Mouse (Mus musculus): ENCODE data around the gene Sema5a. TPM values are rescaled to one million over a fixed set of nuclear protein-coding genes. Genes with fewer than 3 reads are reported as not detected.
A peak's percentile ranks its signal among the peaks of the same experiment; 100 is the strongest.

The Sema5a gene
- total and polyA plus RNA-seq, 2 experiments from 2014 or later: 7.6 to 21.5 TPM

DNA sequence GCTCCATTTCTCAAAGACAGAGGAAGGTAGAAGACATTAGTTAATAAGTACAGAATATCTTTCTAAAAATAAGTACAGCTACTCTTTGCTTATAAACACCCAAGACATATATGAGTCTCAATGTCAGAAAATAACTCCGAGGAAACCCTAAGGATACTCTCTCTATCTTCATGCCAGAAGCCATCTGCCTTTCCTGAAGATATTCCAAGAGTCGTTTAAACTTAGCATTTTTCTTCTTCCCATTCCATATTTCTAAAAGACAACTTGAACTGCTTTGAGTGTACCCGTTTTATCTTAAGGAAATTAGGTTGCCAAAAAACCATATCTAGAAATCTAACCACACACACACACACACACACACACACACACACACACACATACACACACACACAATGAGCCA lies 4.5 kb upstream of the Sema5a start:
- no peak overlapping the region for H3K4me3 ChIP-seq (ENCODE audit: low read depth, low read length)
- peak; percentile 59 for DNase-seq
- no peaks in the 10 kb centered on the region for H3K36me3 ChIP-seq (ENCODE audit: insufficient read depth)
- no peak overlapping the region for H3K4me2 ChIP-seq (ENCODE audit: low read depth)
- peak; percentile 17; the same call in 1 of the 2 replicates for ATAC-seq
- H3K9ac ChIP-seq: no peak overlapping the region
- H3K27ac ChIP-seq (ENCODE audit: low read depth, low read length): no peak overlapping the region
- WGBS: 68% methylated on average over 3 of the region's 3 CpGs
- TF ChIP-seq CTCF (IDR thresholded peaks at IDR 0.05; ENCODE audit: low read depth): no peak
- H3K27me3 ChIP-seq (ENCODE audit: insufficient read depth, low read length): no peaks in the 10 kb centered on the region; the same call in 1 of the 2 replicates
- H3K4me1 ChIP-seq (ENCODE audit: insufficient read depth): 0 out of 2 replicates have a peak, but pooled peaks cover under 1% of the 10 kb centered on the region
- H3K9me3 ChIP-seq (ENCODE audit: low read length): no peaks in the 10 kb centered on the region

DNA sequence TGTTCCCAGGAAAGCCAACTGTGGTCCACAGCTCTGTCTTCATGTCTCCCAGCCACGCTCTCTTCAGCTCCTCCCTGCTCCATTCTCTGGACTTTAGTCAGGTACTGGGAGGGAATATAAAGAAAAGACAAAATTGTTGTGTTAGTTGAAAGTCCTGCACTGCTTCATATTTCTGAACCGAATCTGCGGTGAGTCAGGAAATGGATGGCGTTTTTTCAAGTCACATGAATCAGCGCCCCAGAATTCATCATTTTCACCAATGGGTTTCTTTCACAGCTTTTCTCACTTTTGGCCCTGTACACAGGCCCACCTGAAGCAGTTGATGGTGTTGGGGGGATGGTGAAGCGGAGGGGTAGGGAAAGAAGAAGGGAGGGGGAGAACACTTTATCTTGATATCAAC lies 2.9 kb upstream of the Sema5a start:
- Histone ChIP-seq H3K27ac (ENCODE audit: low read depth, low read length) (no peak overlapping the region), H3K4me3 (ENCODE audit: low read depth, low read length) (no peak overlapping the region), H3K4me1 (ENCODE audit: insufficient read depth) (0 out of 2 replicates have a peak, but pooled peaks cover 5% of the 10 kb centered on the region), H3K4me2 (ENCODE audit: low read depth) (no peak overlapping the region), H3K9ac (no peak overlapping the region), H3K27me3 (ENCODE audit: insufficient read depth, low read length) (no peaks in the 10 kb centered on the region; the same call in 1 of the 2 replicates), H3K9me3 (ENCODE audit: low read length) (no peaks in the 10 kb centered on the region), H3K36me3 (ENCODE audit: insufficient read depth) (no peaks in the 10 kb centered on the region)
- TF ChIP-seq CTCF (IDR thresholded peaks at IDR 0.05; ENCODE audit: low read depth): no peak
- ATAC-seq: no peak
- WGBS: 94% methylated on average over 6 of the region's 6 CpGs
- no peak for DNase-seq

DNA sequence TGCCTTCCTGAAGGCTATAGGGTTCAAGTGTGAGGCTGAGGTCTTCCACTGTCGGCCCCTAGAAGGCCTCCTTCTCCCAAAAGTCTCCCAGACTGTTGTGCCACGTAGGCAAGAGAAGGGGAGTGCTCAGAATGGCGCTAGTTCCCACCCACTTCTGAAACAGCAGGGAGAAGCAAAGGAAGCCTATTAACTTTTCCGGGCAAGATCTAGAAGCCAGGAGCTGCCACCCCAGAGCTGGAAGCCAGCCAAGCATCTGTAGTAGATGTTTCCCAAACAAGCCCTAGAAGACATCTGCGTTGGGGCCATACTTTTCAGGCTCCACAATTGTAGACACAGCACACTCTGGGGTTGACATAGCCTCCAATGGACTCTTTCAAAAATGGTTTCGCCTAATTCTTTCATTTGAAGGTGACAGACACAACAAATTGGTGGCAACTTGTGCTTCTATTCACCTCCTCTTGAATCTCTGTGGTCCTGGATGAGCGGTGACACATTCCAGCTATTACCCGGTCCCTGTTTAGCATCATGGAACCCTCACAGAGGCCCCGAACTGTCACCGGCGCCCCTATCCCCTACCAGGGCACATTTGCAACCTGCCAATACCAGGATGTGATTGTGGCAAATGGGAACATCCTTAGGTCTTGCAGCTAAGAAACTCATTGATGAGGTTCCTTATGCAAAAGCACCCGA lies 1.4 kb upstream of the Sema5a start:
- H3K4me2 ChIP-seq (ENCODE audit: low read depth): peak overlapping the region; percentile 6; the same call in 1 of the 2 replicates
- H3K4me3 ChIP-seq (ENCODE audit: low read depth, low read length): no peak overlapping the region
- no peak overlapping the region for H3K27ac ChIP-seq (ENCODE audit: low read depth, low read length)
- no peaks in the 10 kb centered on the region for H3K9me3 ChIP-seq (ENCODE audit: low read length)
- TF ChIP-seq CTCF (IDR thresholded peaks at IDR 0.05; ENCODE audit: low read depth): no peak
- WGBS: 60% methylated on average over 12 of the region's 12 CpGs
- H3K36me3 ChIP-seq (ENCODE audit: insufficient read depth): no peaks in the 10 kb centered on the region
- ATAC-seq (no peak), DNase-seq (no peak)
- no peaks in the 10 kb centered on the region; the same call in 1 of the 2 replicates for H3K27me3 ChIP-seq (ENCODE audit: insufficient read depth, low read length)
- H3K9ac ChIP-seq: no peak overlapping the region
- H3K4me1 ChIP-seq (ENCODE audit: insufficient read depth): 0 out of 2 replicates have a peak, but pooled peaks cover 14% of the 10 kb centered on the region

DNA sequence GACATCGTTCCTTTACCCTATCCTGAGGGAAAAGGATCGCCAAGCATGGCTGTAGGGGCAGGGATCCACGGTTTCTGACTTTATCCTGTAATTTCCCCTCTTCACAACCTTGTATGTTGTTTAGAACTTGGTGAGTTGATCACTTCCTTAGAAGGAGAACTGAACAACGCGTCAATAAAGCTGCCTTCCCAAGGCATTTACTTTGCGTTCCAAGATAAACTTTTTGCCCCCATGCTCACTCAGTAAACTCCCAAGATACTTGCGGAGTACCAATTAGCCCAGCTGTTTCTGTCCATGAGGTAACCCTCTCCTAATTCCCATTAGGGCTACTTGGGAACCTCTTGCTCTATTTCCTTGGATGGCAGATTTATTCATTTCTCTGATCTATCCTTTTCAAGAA lies 786 bp upstream of the Sema5a start:
- 65% methylated on average over 7 of the region's 7 CpGs for WGBS
- H3K9ac ChIP-seq: 0 out of 2 replicates have a peak overlapping the region, but pooled peaks have one; percentile 49
- H3K27me3 ChIP-seq (ENCODE audit: insufficient read depth, low read length): no peaks in the 10 kb centered on the region; the same call in 1 of the 2 replicates
- H3K36me3 ChIP-seq (ENCODE audit: insufficient read depth): no peaks in the 10 kb centered on the region
- DNase-seq: no peak
- H3K9me3 ChIP-seq (ENCODE audit: low read length): no peaks in the 10 kb centered on the region
- peak overlapping the region; percentile 44 for H3K4me3 ChIP-seq (ENCODE audit: low read depth, low read length)
- H3K4me1 ChIP-seq (ENCODE audit: insufficient read depth): 0 out of 2 replicates have a peak, but pooled peaks cover 14% of the 10 kb centered on the region
- ATAC-seq: no peak
- TF ChIP-seq CTCF (IDR thresholded peaks at IDR 0.05; ENCODE audit: low read depth): no peak
- no peak overlapping the region for H3K27ac ChIP-seq (ENCODE audit: low read depth, low read length)
- H3K4me2 ChIP-seq (ENCODE audit: low read depth): peak overlapping the region; percentile 100

DNA sequence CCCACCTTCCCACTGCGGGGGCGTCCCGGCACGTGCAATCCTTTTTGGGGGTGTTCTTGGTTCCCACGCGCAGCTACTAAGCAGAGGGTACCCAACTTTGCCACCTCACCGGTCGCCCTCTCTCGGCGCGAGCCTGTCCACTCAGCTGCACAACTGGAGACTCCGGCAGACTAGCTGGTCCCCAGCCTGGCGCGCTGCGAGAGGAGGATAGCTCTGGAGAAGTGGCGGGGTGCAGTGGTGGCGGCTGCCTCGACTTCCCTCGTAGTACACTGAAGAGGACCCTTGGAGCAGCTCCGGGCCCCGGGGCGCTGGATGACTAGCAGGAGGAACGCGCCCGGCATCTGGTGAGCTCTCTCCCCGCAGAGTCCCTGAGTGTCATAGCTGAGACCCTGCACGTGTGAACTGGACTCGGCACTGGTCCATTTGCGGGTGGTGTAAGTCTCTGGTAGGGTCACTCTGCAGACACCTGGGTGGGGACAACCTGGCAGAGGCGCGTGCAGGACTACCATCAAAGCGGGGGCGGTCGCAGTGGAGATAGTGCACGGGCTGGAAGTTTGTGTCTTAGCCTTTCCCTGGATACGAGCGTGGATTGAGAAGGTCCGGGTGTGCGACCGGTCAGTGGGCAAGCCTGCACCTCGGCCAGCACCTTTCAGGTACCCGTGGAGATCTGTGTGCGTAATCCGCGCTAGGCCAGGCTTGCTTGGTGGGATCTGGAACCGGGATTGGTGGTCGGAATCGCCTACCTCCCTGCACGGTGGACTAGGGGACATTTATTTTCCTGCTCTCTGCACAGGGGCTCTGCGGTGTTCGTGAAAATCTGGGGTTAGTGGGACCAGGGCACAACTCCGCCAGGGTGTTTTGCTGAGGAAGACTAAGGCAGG lies 586 bp downstream of the Sema5a start:
- WGBS: under 1% methylated on average over 52 of the region's 52 CpGs
- H3K27me3 ChIP-seq (ENCODE audit: insufficient read depth, low read length): no peaks in the 10 kb centered on the region; the same call in 1 of the 2 replicates
- ATAC-seq: peak; percentile 51
- H3K4me2 ChIP-seq (ENCODE audit: low read depth): peak overlapping the region; percentile 100
- H3K9ac ChIP-seq: peak overlapping the region; percentile 49
- H3K36me3 ChIP-seq (ENCODE audit: insufficient read depth): no peaks in the 10 kb centered on the region
- TF ChIP-seq CTCF (IDR thresholded peaks at IDR 0.05; ENCODE audit: low read depth): peak; percentile 38
- peak overlapping the region; percentile 44 for H3K4me3 ChIP-seq (ENCODE audit: low read depth, low read length)
- peak; percentile 55 for DNase-seq
- H3K9me3 ChIP-seq (ENCODE audit: low read length): no peaks in the 10 kb centered on the region
- H3K4me1 ChIP-seq (ENCODE audit: insufficient read depth): 0 out of 2 replicates have a peak, but pooled peaks cover 14% of the 10 kb centered on the region
- no peak overlapping the region for H3K27ac ChIP-seq (ENCODE audit: low read depth, low read length)

DNA sequence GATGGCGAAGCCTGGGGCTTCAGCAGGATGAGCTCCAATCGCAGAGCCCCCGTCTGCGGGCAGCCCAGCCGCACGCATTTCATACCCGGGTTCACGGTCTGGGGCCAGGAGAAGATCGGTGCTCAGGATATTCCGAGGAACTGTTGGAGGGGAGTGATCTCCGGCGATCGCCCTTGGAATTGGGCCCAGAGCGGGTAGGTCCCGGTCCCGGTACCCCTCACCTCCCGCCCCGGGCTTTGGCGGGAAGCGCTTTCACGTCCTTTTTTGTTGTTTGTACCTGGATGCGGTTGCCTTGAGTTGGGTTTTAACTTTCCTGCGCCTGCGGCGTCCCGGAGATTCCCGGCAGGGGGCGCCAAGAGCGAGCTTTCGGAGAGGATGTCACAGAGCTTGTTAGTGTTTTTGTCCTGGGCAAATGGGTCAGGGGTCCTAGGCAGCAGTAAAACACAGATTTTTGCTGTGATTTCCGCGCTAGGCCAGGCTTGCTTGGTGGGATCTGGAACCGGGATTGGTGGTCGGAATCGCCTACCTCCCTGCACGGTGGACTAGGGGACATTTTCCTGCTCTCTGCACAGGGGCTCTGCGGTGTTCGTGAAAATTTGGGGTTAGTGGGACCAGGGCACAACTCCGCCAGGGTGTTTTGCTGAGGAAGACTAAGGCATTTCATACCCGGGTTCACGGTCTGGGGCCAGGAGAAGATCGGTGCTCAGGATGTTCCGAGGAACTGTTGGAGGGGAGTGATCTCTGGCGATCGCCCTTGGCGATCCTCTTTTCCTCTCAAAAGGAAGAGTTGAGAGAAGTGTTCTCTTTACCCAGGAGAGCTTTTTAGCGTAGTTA lies 1.4 kb downstream of the Sema5a start:
- peak overlapping the region; percentile 49 for H3K9ac ChIP-seq
- H3K9me3 ChIP-seq (ENCODE audit: low read length): no peaks in the 10 kb centered on the region
- ATAC-seq (peak; percentile 70), DNase-seq (peak; percentile 90)
- H3K4me2 ChIP-seq (ENCODE audit: low read depth): peak overlapping the region; percentile 100
- WGBS: 1% methylated on average over 47 of the region's 47 CpGs
- no peaks in the 10 kb centered on the region for H3K36me3 ChIP-seq (ENCODE audit: insufficient read depth)
- H3K27me3 ChIP-seq (ENCODE audit: insufficient read depth, low read length): no peaks in the 10 kb centered on the region; the same call in 1 of the 2 replicates
- peak overlapping the region; percentile 44 for H3K4me3 ChIP-seq (ENCODE audit: low read depth, low read length)
- 0 out of 2 replicates have a peak, but pooled peaks cover 14% of the 10 kb centered on the region for H3K4me1 ChIP-seq (ENCODE audit: insufficient read depth)
- peak; percentile 83 for TF ChIP-seq CTCF (IDR thresholded peaks at IDR 0.05; ENCODE audit: low read depth)
- H3K27ac ChIP-seq (ENCODE audit: low read depth, low read length): no peak overlapping the region

Measured in forebrain, postnatal 0 days (tissue).